Mouse (Mus musculus) hindbrain, embryonic 15.5 days (tissue): ENCODE measurements around the gene Rpp14. TPM values are rescaled to one million over a fixed set of nuclear protein-coding genes. Genes with fewer than 3 reads are reported as not detected.

Source experiments
- polyA plus RNA-seq: library from polyadenylated mRNA; unstranded; fragments of >200 nt; fragmentation: Nextera tagmentation; extraction: Ambion mirVana; gene quantifications from 2 replicates; pipeline ENCODE4 v1.2.1, GENCODE M21; 2015

Rpp14 gene
- polyA plus RNA-seq, 1 experiment from 2014 or later: 47.4 TPM

Other genes with a start within 250 kb of the Rpp14 start
- not detected in 2 replicates for gene Gm45521, start 123.1 kb upstream of the Rpp14 start, polyA plus RNA-seq
- gene Dnase1l3, start 85.8 kb upstream of the Rpp14 start, polyA plus RNA-seq: 0.04 and 0.12 TPM in 2 replicates
- 34.5 and 36.1 TPM in 2 replicates for gene Abhd6, start 77.5 kb upstream of the Rpp14 start, polyA plus RNA-seq
- 67.0 and 69.9 TPM in 2 replicates for gene Pxk, start 17.8 kb downstream of the Rpp14 start, polyA plus RNA-seq
- gene Pdhb, start 92.7 kb downstream of the Rpp14 start, polyA plus RNA-seq: 248 and 260 TPM in 2 replicates
- gene Kctd6, start 133.8 kb downstream of the Rpp14 start, polyA plus RNA-seq: 20.8 and 22.2 TPM in 2 replicates
- gene Acox2, start 179.0 kb downstream of the Rpp14 start, polyA plus RNA-seq: 0.13 TPM in 1 of 2 replicates, not detected in the other
- gene Fam107a, start 237.7 kb downstream of the Rpp14 start, polyA plus RNA-seq: 0.56 and 0.75 TPM in 2 replicates